Mouse (Mus musculus): ENCODE measurements around the gene Lrrc8a.

Lrrc8a gene

DNA sequence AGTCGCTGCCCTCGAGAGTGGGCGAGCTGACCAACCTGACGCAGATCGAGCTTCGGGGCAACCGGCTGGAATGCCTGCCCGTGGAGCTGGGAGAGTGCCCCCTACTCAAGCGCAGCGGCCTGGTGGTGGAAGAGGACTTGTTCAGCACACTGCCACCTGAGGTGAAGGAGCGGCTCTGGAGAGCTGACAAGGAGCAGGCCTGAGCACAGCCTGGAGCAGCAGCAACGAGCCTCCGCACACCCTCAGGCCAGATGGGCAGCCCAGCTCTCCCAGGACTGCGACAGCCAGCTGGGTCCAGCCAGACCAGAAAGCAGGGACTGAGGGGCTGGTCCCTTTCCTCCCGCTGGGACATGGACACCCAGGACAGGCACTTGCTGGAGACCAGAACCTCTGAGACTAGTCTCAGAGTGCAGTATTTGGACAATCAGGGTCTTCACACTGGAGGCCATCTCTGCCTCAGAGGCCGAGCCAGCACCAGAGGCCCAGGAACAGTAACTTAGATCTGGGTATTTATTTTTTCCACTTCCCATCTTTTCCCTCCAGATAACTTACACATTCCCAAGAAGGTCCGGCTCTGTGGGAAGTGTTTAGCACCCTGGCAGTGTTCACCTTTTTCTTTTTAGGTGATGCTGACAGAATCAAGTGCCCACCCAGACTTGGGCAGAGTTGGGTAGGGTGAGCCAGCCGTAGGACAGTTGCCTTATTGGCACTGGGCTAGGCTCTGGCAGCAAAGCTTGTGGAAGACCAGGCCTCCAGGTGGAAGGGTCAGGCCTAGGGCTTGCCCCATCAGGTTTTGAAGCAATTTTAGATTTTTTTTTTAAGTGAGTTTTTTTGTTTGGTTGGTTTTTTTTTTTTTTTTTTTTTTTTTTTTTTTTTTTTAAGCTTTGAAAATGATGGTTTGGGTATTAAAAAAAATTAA, 24.7 kb downstream of the Lrrc8a start:
- DNase-seq (ENCODE audit: low spot score in 2 of 2): no peak

DNA sequence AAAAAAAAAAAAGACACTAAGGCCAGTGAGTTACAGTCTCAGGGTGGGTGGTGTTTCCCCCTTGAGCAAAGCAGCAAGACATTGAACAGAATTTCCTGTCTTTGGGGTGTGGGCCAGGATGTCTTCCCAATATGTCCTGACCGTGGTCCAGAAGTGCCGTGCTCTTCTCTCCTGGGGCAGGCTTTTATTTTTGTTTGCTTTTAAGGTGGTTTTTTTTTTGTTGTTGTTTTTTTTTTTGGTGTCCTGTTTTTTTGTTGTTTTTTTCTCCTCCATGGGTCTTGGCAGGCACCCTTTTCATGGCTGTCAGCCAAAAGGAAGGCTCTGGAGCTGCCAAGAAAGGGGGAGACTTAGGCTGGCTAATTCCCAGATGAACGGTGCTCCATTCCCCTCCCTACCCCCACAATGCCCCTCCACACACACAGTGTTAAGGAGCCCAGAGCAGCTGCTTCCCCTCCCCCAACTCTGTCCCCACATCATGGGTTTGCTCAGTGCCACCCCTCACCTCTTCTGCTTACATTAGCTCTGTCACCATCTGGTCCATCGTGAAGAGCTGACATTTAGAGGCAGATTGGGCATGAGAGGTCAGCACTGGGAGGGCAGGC, 25.4 kb downstream of the Lrrc8a start:
- DNase-seq (ENCODE audit: low spot score in 2 of 2): no peak

DNA sequence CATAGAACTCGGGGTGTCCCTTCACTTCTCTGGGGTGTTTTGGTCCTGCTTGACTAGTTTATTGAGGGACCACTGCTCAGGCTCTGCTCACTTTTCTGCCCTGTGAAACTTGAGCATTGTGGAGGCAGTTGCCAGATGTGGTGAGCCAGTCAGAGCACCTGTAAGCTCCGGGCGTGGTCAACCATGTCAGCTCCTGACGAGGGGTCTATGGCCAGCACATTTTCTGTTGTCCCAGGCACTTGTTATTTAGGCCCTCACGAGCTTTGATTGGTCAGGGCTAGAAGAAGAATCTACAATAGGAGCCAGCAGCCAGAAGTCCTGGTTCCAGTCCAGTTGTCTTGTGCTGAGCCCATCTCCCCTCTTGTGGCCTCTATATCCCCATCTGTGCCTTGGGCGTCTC, 26.3 kb downstream of the Lrrc8a start:
- DNase-seq (ENCODE audit: low spot score in 2 of 2): no peak

DNA sequence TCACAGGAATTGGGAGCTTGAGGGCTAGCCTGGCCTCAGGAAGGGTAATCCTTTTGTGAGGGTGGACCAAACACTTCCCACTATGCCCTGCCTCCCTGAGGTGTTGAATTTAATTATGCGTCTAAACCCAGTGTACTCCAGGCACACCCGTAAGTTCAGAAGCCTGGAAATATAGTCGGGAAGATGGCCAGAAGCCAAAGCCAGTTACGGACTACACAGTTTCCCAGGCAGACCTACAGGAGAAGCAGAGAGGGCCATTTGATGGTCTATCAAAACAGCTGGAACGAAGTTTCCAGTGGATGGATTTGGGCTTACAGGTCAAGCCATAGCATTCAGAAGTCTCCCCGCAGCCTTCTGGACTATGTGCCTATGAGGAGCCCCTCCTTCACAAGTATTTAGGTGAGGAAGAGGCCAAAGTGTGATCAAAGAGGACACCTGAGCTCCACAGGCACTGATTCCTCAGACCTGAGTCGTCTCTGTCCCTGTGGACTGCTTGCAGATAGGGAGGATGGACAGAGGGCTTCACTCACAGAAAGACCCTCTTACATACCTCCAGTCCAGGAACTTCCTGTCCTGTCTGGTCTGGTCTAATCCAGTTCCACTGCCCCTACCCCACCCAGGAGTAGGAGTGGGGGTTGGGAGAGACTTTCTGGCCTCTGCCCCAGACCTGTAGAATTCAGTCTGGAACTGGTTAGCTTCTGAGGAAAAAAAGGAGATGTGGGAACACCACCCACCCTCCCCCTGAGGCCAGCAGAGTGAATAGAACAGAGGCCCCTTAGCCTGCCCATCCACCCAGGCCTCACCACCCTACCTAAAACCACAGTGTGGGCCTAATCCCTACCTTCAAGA, 27.4 kb downstream of the Lrrc8a start:
- no peak for DNase-seq (ENCODE audit: low spot score in 2 of 2)

DNA sequence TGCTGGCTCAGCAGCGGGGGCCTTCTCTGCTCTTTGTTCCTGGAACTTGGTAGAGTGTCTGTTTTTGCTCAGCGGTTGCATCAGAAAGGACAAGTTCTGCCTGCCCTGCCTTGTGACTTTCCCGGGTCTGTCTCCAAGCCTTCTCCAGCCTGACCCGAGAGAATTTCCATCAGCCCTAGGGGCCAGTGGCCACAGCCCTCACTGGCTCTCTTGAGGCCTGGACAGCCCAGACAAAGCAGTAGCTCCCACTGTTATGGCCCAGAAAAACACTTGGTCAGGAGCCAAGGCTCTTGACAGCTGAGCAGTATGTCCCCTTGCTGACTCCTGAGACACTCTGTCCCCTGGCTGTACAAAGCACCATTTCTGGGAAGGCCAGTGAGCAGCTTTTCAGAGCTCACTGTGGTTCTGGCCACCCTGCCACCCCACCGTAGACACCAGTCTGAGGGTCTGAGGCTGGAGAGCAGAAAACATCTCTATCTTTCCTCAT, 28.3 kb downstream of the Lrrc8a start, which contains the start of gene Phyhd1:
TSS of gene Phyhd1 (plus strand) at position 437 of the 487 bp plus-strand sequence.
- DNase-seq (ENCODE audit: low spot score in 2 of 2): no peak

DNA sequence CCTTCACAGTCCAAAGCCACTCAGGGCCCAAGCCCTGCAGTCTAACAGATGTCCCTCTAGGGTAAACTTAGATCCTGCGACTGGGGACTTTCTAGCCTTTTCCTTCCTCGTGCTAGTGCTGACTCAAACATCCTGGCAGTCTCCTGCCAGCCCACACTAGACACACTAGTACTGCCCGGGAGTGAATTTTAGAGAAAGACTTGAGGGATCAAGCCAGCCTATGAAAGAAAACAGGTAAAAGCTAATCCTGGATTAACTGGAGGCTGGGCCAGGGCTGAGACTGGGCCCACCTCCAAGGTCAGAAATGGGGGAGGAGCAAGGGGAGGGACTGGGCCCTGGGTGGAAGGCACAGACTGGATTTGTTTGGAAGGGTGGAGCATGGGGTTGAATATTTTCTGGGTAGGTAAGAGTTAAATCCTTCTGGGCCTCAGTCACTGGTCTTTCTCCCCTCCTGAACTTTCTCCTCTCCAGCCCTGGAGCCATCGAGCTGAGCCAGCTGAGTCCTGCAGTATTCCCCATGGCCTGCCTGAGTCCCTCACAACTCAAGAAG, 29.0 kb downstream of the Lrrc8a start:
- no peak for DNase-seq (ENCODE audit: low spot score in 2 of 2)

DNA sequence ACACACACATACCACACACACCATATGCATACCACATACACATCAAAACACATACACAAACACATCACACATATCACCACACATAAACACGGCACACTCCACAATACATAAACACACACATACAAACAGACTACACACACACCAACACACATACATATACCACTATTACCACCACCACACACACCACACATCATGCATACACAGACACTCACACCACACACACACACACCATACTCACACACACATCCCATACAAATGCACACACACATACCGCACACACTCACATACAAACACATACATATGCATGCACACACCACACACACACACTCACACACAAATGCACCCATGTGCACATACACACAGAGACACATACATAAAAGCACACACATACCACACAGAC, 30.0 kb downstream of the Lrrc8a start:
- no peak for DNase-seq (ENCODE audit: low spot score in 2 of 2)

- DNase-seq (ENCODE audit: low spot score in 2 of 2): no peak
Measured at GRCm38 (mm10) chr2:30268371-30268770, 30.9 kb downstream of the Lrrc8a start.

DNA sequence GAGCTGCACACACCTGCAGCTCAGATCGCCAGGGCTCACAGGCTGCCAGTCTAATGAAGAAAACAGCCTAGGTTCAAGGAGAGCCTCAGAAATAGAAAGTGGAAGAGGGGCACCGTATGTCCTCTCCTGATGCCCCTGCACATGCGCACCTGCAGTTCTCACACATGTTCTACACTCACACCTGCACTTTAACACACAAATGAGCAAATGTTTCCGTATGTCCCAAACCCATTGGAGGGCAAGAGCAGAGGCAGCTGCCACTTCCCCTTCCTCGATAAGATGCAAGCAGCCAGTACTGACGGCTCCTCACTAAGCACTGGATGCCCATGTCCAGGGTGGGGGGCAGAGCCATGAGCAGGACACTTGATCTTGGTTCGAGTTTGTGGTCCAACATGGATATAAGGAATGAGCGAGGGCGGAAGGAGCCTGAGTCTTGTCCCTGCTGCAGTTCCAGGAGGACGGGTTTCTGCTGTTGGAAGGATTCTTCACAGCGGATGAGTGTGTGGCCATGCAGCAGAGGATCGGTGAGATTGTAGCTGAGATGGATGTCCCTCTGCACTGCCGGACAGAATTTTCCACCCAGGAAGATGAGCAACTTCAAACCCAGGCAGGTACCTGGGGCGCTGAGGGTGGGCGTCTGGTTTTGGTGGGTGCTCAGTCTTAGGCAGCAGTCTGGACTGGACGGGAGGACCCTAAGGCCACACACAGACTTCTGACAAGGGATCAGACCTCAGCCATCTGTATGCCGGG, 31.9 kb downstream of the Lrrc8a start:
- DNase-seq (ENCODE audit: low spot score in 2 of 2): no peak

DNA sequence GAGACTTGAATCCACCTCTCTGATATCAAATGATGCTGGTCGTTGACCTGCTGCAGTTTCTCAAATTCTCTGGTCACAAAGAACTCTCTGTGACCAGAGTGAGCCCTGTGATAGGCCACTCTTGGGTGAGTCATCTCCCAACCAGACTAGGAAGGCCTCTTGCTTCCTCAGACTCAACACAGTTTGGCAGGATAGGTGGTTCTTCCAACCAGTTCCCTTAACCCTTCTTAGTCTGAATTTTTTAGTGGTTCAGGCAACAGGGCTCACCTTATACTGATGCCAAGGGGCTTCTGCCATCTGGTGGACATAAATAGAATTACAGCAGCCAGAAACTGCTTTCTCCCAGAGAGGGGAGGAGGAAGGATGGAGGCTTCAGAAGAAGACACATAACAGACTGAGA, 32.6 kb downstream of the Lrrc8a start:
- peak; percentile 39 to 60 for DNase-seq (ENCODE audit: low spot score in 2 of 2)

GRCm38 (mm10) chr2:30280743-30281142, 43.2 kb downstream of the Lrrc8a start, which contains the start of gene Gm28038:
TSS of gene Gm28038 (plus strand) at chr2:30281043.
- DNase-seq (ENCODE audit: low spot score in 2 of 2): no peak

GRCm38 (mm10) chr2:30281651-30282050, 44.1 kb downstream of the Lrrc8a start:
- no peak for DNase-seq (ENCODE audit: low spot score in 2 of 2)

- DNase-seq (ENCODE audit: low spot score in 2 of 2): no peak
Measured at GRCm38 (mm10) chr2:30283193-30283592, 45.7 kb downstream of the Lrrc8a start.

DNA sequence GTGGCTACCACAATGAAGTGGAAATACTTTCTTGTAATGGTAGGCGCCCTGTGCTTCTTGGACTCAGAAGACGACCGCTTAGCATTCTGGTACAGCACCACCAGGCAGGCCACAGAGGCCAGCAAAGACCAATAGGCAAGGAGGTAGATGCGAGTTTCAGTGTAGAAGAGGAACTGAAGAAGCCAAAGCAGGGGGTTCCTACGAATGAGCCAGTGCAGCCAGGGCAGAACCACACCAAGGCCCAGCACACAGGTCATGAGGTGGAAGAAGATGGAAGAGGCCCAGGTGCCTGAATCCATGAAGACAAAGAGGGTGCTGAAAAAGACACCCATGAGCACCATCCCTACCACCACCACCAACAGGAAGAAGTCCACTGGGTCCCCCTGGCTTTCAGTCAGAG, 47.5 kb downstream of the Lrrc8a start:
- DNase-seq (ENCODE audit: low spot score in 2 of 2): no peak

DNA sequence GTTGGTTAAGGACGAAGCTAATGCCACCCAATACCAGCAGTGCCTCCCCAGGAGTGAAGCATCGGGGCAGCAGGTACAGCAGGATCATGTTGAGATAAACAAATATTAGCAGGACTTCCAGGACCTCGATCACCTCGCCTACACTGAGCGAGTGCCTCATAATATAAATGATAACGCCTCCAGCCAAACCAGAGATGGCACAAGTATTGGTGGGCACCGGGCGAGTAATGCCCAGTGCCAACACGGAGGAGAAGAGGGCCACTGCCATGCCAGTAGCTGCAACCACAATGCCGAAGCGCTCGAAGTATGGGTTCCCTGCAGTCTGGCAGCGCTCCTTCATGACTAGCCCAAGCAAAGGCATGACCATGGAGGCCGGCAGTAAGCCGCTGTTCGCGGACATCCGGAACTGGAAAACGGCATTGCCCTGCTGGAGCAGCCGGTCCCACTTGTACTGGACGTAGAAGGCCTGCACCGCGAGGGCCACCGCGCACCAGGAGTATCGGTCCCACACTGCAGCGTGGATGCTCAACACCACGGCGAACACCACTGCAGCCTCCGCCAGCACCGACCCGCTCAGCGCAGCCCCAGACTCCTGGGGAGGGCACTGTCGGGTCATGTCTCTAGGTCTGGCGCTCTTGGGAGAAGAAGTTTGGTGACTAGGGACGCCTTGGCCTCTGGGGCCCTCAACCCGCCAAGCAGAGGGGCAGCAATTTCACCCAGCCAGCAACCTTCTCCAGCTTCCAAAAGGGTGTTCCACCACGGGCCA, 48.1 kb downstream of the Lrrc8a start:
- no peak for DNase-seq (ENCODE audit: low spot score in 2 of 2)

GRCm38 (mm10) chr2:30286192-30287026, 48.9 kb downstream of the Lrrc8a start, which contains the start of the genes Dolk and Nup188:
TSS of gene Dolk (minus strand) at chr2:30286334.
TSS of gene Nup188 (plus strand) at chr2:30286397.
- peak; percentile 95 to 99 for DNase-seq (ENCODE audit: low spot score in 2 of 2)

GRCm38 (mm10) chr2:30287027-30287373, 49.5 kb downstream of the Lrrc8a start:
- peak in 1 of 2 experiments; percentile 17 for DNase-seq (ENCODE audit: low spot score in 2 of 2)

DNA sequence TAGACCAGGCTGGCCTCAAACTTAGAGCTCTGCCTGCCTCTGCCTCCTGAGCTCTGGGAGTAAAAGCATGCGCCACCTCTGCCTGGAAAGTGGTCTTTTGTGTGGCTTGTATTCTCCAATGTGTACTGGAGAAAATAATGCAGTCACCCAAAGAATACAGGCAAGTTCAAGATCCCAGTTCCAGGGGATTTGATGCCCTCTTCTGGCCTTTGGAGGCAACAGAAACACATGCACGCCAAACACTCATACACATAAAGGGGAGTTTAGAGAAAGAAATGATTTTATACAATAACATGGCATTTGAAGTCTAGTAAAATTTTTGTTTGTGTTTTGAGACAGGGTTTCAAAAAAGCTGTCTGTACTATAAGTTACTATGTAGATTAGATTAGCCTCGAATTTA, 62.0 kb downstream of the Lrrc8a start:
- no peak for DNase-seq (ENCODE audit: low spot score in 2 of 2)

- DNase-seq (ENCODE audit: low spot score in 2 of 2): no peak
Measured at GRCm38 (mm10) chr2:30299966-30300365, 62.5 kb downstream of the Lrrc8a start.

All from thymus, postnatal 10 days (tissue).